Mouse (Mus musculus): ENCODE data around the gene Rwdd1.

DNA sequence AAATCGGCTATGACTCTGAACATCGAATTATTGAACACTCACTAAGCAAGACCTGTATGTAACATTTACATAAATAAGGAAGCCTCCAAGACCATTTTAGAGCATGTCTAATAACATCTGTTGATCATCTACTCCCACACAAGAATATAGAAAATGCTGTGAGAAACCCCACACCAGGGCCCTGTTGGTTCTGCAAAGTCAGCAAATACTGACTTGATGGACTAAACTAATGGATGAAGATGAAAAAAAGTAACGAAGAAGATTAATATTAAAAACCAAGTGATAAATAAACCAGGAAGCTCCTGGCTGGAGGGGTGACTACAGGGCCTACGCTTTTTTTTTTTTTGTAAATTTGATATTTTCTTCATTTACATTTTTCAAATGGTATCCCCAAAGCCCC is 6.8 kb downstream of the Rwdd1 start:
- TF ChIP-seq POLR2A (IDR thresholded peaks at IDR 0.05; ENCODE audit: low read depth, low read length) (no peak), CTCF (conservative IDR thresholded peaks at IDR 0.05; ENCODE audit: insufficient read depth, insufficient read length, low read depth, low read length) (no peak)

Measured in kidney, adult 2 months (tissue).